Mouse (Mus musculus): ENCODE measurements at regions not wholly inside any gene's neighbourhood (a gene's known extent, or its start where the extent isn't known, plus 50 kb on each side); places are given as distances from the start of the nearest gene placed in this dataset.

DNA sequence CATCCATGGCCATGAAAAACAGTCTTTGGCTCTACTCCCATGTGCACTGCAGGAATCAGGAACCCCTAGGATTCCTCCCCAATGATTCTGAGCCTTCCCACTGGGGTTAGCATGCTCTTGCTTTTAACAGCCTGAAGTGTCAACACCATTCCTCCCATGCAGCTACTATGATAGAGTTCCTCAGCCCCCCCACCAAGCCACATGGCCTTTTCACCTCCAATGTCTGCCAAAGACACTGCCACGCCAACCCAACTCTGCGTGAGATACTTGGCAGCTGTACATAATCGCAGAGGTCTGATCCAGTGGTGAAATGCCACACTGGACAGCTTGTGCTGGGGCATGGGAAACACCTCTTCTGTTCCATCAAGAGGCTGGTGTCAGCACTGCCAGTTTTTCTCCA, 128.6 kb upstream of the H2al1a start:
- CTCF ChIA-PET: no interaction called here

DNA sequence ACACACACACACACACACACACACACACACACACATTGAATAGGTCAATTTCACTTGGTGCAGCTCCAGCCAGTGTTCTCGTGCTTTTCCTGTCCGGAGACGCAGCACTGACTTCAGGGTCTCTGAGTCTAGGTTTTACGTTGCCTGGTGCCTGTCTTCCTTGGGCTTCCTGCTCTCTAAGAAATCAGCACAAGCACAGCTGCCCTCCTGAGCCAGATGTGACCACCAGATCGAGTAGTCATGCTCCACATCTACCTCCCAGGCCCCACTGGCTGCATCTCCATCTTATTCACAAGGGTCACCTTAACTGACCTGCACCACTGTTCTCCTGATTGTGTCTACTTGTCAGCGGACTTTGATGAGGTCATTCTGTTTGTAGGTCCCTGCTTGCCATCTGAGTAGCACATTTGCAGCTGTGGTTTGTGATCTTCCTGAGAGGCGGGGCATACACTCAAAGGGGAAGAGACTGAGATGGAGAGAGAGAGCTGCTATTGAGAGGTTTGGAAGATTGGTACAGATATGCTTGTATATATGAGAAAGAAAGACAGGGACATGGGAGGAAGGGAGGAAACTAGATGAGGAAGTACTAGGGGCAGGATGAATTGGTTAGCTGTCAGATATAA, 118.8 kb upstream of the H2al1a start:
- CTCF ChIA-PET: no interaction called here

DNA sequence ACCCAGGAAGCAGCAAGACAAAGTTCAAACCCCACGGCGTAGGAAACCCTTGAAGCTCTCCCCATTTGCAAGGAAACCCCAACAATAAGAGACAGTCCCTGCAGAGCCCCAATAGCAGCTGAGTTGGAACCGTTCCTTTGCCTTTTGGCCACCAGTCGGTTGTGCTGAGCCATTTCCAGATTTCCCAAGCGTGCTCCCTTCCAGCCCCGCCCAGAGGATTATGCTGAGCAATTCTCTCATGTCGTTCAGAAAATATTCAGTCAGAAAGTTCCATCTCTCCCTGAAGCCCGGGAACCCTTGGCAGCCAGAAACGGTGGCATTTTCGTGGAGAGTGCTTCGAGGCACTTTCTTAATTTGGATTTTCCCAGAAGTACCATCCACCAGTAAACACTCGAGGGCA, 117.2 kb upstream of the H2al1a start:
- CTCF ChIA-PET: no interaction called here

DNA sequence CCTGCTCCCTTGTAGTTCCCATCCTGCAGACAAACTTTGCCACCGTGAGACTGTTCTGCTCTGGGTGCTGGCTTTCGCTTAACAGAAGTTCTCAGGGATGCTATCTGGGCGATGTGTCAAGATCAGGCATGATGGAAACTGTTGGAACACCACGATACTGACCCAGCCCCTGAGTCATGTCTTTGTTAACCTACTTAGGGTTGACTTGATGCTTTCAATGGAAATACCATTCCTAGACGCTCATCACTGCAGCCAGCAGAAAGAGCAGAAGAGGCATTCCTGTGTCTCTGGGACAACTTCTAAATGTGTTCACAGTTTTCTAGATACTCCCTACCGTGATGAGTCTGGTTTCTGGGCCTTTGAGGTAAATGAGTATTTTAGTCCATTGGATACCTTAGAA, 108.2 kb upstream of the H2al1a start:
- CTCF ChIA-PET: no interaction called here

DNA sequence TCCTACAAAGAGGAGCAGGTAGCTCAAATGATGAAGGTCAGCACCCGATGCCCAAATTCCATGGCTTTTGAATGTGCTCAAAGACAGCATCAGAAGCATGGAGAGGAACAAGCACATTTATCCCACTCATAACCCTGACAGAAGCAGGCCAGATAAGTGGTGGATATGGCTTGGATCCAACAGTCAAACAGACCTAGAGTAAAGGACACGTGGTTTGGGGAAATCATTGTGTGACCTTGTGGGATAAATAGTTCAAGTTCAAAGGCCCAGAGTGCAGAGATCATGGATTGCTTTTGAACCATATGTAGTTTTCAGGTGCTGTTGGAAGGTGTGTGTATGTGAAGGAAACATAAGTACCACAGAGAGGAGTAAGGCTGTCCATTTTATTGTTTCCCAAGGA, 94.9 kb upstream of the H2al1a start:
- CTCF ChIA-PET: no interaction called here

DNA sequence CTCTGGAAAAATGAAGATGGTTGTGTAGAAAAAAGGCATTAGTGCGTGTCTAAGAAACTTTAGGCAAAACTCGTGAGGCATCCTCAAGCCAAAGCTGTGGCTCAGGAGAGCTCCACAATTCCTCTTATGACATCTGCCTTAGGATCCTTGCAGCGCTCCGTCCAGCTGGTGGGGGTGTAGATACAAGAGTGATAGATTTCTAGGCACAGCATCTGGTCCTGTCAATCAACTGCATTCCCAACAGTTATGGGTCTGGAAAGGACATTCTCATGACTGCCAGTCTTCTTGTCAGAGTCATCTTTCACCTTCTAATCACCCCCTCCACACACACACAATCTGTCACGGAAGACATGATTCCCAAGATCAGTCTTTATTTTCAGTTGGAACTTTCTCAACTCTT, 89.2 kb upstream of the H2al1a start:
- CTCF ChIA-PET: no interaction called here

DNA sequence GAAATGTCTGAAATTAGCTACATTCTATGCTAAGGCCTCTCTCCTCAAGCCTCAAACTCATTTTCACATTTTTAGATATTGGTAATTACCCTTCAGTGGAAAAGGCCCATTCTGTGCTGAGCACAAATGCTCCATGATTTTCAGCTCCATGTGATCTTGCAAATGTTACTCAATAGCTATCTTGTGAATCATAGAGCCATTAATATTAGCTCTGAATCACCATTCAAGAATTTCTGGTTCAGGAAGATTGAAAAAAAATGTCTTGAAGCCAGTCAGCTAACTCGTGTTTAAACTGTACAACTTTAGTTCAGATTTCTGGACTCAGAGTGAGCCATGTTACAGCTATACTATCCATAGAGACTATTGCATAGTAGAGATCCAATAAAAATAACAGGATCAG, 86.2 kb upstream of the H2al1a start:
- CTCF ChIA-PET: no interaction called here

DNA sequence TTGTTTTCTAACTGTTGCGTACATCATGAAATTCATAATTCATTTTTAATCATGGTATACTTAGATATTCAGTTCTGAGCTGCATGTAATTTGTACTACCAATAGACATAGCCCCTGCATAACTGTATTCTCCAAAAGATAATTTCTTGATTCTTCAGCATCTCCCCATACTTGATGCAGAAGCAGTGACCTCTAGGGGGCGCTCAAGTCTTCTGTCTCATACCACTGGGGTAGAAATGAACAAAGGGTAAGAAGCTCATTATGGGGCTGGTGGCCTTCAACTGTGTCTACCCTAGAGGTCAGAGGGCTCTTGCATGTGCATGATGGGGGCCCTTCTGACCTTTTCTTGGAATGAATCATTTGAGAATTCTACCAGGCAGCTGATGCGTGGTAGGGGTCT, 85.6 kb upstream of the H2al1a start:
- CTCF ChIA-PET: no interaction called here

DNA sequence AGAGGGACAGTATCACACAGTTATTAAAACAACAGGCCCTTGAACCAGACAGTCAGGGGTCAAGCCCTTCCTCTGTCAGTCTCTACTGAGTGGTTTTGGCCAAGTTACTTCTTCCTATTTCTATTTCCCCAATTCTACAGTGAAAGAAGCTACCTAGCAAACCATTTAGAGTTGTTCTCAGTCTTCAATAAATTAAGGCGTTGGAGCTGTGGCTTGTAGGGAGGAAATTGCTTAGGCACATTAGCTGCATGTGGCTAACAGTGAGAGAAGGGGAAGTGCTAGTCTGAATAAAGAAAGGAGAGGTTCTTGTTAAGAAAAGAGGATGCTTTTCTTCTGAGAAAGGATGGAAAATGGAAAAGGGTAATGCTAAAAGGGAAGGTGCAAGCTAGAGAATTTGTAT, 60.0 kb upstream of the H2al1a start:
- CTCF ChIA-PET: no interaction called here

DNA sequence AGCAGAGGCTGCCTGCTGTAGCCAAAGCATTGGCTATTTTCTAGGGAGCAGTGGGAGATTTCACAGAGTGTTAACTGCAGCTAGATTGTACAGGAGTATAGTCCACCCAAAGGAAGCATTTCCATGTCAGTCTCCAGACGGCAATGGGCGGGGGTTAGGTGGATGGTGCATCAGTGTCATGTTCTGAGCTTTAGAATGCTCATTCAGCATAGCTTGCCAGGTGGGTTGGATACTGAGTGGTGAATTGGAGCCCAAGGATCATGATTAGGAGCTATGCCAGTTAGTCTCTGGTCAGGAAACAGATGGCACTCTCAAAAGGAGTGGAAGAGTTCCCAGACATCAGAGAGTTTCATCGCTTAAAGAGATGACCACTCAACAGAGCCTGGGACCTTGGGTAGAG, 53.5 kb upstream of the H2al1a start:
- CTCF ChIA-PET: no interaction called here
